Mouse (Mus musculus) liver, embryonic 13.5 days (tissue): ENCODE measurements around the gene Zfhx3. TPM values are rescaled to one million over a fixed set of nuclear protein-coding genes. Genes with fewer than 3 reads are reported as not detected.

Experiments
- ATAC-seq: fragments of 200-750 bp; cut with Nextera tagmentation; 2 replicates; pipeline ENCODE4 v1.8.0; 2017; ENCODE audit warnings: low read depth, mild to moderate bottlenecking, moderate number of reproducible peaks, moderate library complexity
- DNase-seq: peaks from one replicate; pipeline ENCODE4 v3.0.0; 2022
- H3K27ac ChIP-seq: fragments of 300-500 bp; sonication (generic); 2 replicates; pipeline ENCODE4 v1.5.1; 2015; ENCODE audit warnings: moderate library complexity, mild to moderate bottlenecking, inconsistent platforms
- H3K27me3 ChIP-seq: fragments of 300-500 bp; sonication (generic); 2 replicates; pipeline ENCODE4 v1.6.1; 2015; ENCODE audit warnings: mild to moderate bottlenecking, inconsistent platforms
- H3K36me3 ChIP-seq: fragments of 300-500 bp; sonication (generic); 2 replicates; pipeline ENCODE4 v1.6.1; 2015; ENCODE audit warnings: mild to moderate bottlenecking, inconsistent platforms
- H3K4me1 ChIP-seq: fragments of 300-500 bp; sonication (generic); replicated peaks from 2 replicates; pipeline ENCODE4 v1.6.1; 2015; ENCODE audit warnings: inconsistent platforms
- H3K4me2 ChIP-seq: fragments of 300-500 bp; sonication (generic); 2 replicates; pipeline ENCODE4 v1.6.1; 2015; ENCODE audit warnings: inconsistent platforms, mild to moderate bottlenecking, moderate library complexity
- H3K4me3 ChIP-seq: fragments of 300-500 bp; sonication (generic); replicated peaks from 2 replicates; pipeline ENCODE4 v1.5.1; 2015; ENCODE audit warnings: mild to moderate bottlenecking, inconsistent platforms
- H3K9ac ChIP-seq: fragments of 300-500 bp; sonication (generic); 2 replicates; pipeline ENCODE4 v1.6.1; 2015; ENCODE audit warnings: mild to moderate bottlenecking, inconsistent platforms
- H3K9me3 ChIP-seq: fragments of 300-500 bp; sonication (generic); replicated peaks from 2 replicates; pipeline ENCODE4 v1.6.1; 2016; ENCODE audit warnings: inconsistent platforms
- WGBS: fragments of 180-500 bp; shearing (Covaris S2); methylation state at CpG from one replicate; pipeline ENCODE4 v1.1.7; 2015; ENCODE audit not compliant: insufficient replicate concordance; 5-methylcytosine and 5-hydroxymethylcytosine counted together
- polyA plus RNA-seq: library from polyadenylated mRNA; unstranded; fragments of >200 nt; fragmentation: Nextera tagmentation; extraction: Ambion mirVana; gene quantifications from 2 replicates; pipeline ENCODE4 v1.2.1, GENCODE M21; 2015

Gene Zfhx3
- polyA plus RNA-seq, 1 experiment from 2014 or later, result 1.0 TPM

DNA sequence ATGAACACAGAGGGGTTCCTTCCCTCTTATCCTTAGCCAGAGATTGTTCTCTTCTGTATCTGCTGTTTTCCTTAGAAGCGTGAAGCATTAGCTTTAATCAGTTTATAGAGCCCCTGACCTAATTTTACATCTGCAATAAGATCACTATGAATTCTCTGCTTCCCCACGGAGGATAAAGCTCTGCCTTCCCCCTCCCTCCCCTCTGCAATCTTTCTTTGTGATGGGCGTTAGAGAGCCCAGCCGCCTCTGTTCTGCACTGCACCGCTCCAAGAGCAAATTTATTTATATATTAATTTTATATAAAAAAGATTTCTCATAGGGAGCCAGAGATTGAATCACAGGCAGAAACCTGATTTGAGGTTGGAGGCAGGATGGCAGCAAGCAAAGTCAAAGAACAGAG lies 113.8 kb downstream of the Zfhx3 start:
- Histone ChIP-seq H3K4me2 (no peak overlapping the region), H3K4me1 (no peaks in the 10 kb centered on the region), H3K36me3 (no peaks in the 10 kb centered on the region), H3K27ac (no peak overlapping the region), H3K9me3 (no peaks in the 10 kb centered on the region; the same call in 1 of the 2 replicates), H3K27me3 (no peaks in the 10 kb centered on the region), H3K4me3 (no peak overlapping the region), H3K9ac (no peak overlapping the region)
- 55% methylated on average over 5 of the region's 5 CpGs for WGBS
- ATAC-seq (no peak), DNase-seq (no peak)

DNA sequence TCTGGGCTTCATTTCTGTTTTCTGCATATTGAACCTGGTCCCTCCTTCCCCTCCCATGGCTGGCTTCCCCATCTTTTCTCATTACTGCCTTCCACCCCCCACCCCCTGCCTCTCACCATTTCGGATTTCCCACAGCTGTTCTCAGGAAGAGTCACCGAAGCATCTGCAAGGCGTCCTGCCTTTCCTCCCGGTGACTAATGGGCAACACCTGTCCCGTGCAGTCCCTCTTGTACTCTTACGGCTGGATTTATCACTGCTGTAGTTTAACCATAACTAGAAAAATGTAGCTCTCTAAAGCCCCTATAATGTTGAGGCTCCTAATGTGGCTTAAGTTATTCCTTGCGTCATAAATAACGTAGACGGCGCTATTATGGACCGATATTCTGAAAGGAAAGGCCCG lies 119.5 kb downstream of the Zfhx3 start:
- H3K4me1 ChIP-seq, result no peaks in the 10 kb centered on the region
- no peaks in the 10 kb centered on the region; the same call in 1 of the 2 replicates for H3K9me3 ChIP-seq
- no peaks in the 10 kb centered on the region for H3K36me3 ChIP-seq
- 79% methylated on average over 12 of the region's 12 CpGs for WGBS
- no peak overlapping the region for H3K4me2 ChIP-seq
- ATAC-seq, result no peak
- no peak overlapping the region for H3K27ac ChIP-seq
- no peak overlapping the region for H3K9ac ChIP-seq
- H3K4me3 ChIP-seq, result no peak overlapping the region
- DNase-seq, result no peak
- no peaks in the 10 kb centered on the region for H3K27me3 ChIP-seq

DNA sequence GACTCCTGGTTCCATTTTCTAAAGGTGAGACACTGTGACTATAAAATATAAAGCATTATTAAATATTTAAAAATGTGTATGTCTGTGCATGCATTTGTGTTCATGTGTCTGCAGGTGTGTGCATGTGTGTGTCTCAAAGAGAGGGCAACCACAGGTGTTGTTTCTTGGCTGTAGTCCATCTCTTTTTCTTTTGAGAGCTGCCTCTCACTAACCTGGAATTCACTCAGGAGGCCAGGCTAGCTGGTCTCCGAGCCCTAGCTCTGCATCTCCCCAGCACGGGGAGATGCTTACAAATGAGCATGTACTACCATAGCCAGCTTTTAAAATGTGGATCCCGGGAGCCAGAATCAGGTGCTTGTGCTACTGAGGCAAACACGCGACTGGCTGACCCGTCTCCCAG lies 124.7 kb downstream of the Zfhx3 start:
- no peaks in the 10 kb centered on the region for H3K36me3 ChIP-seq
- H3K27ac ChIP-seq, result no peak overlapping the region
- DNase-seq (no peak), ATAC-seq (no peak)
- WGBS, result 81% methylated on average over 6 of the region's 6 CpGs
- no peak overlapping the region for H3K9ac ChIP-seq
- H3K4me1 ChIP-seq, result no peaks in the 10 kb centered on the region
- H3K4me3 ChIP-seq, result no peak overlapping the region
- no peaks in the 10 kb centered on the region for H3K27me3 ChIP-seq
- H3K9me3 ChIP-seq, result no peaks in the 10 kb centered on the region
- H3K4me2 ChIP-seq, result no peak overlapping the region

DNA sequence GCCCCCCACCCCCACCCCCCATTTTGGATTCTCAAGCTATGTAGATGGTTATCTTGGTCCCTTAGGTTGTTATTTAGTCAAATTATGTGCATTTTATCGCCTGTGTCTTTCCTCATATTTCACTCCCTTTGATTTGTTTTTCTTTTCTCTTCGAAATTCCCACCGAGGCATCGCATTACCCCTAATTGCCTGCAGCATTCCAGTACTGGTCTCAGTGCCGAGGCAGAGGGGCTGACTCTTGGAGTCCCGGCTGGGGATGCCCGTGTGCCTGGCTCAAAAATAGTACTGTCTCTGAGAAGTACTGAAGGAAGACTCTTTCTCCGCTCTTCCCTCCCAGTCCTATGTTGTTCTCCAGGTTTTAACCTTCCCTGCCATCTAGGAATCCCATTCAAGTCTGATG lies 125.8 kb downstream of the Zfhx3 start:
- no peak for DNase-seq
- H3K4me1 ChIP-seq, result no peaks in the 10 kb centered on the region
- ATAC-seq, result no peak
- no peak overlapping the region for H3K4me3 ChIP-seq
- 52% methylated on average over 8 of the region's 8 CpGs for WGBS
- H3K9me3 ChIP-seq, result no peaks in the 10 kb centered on the region
- no peaks in the 10 kb centered on the region for H3K27me3 ChIP-seq
- H3K9ac ChIP-seq, result no peak overlapping the region
- H3K4me2 ChIP-seq, result no peak overlapping the region
- no peaks in the 10 kb centered on the region for H3K36me3 ChIP-seq
- H3K27ac ChIP-seq, result no peak overlapping the region

DNA sequence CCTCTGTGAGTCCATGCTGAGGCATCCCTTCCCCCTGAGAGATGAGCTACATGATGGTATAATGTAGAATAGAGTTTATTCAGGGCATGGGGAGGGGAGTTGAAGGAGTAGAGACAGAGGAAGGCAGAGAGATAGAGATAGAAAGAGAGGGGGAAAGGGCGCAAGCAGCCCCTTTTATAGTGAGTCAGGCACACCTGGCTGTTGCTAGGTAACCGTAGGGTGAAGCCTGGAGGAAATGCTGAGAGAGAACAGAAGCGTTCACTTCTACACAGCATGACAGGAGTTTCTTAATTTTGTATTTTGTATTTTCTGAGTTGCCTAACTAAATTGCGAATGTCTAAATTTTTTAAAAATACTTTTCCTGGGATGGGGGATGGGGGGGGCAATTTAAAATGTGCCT lies 128.0 kb downstream of the Zfhx3 start:
- Histone ChIP-seq H3K36me3 (no peaks in the 10 kb centered on the region), H3K9ac (no peak overlapping the region), H3K9me3 (no peaks in the 10 kb centered on the region), H3K4me3 (no peak overlapping the region), H3K4me1 (no peaks in the 10 kb centered on the region), H3K27ac (no peak overlapping the region), H3K4me2 (no peak overlapping the region), H3K27me3 (no peaks in the 10 kb centered on the region)
- ATAC-seq (no peak), DNase-seq (no peak)
- 56% methylated on average over 4 of the region's 4 CpGs for WGBS

DNA sequence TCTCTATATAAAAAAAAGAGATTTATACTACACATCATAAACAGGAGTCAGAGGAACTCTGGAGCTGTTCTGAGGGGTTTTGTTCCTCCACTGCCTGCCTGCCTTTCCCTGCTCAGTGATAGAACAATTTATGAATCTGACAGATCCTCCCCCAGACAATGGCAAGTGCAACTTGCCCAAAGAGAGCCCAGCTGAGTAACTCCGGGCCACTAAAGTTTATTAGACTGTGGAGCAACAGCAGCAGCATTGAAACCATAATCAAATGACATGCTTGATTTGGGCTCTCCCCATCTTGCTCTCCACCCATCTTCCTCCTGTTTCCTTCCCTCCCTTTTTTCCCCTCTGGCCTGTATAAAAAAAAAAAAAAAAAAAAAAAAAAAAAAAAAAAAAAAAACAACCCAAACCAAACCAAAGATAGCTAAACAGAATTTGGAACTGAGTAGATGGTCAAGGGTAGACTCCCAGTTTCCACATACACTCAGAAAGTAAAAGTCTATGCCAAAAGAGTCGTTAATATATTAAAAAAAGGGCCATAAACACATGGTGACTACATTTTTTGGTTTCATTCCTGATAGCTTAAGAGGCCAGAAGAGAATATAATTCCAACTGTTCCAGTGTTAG lies 129.8 kb downstream of the Zfhx3 start:
- ATAC-seq, result no peak
- Histone ChIP-seq H3K9ac (no peak overlapping the region), H3K4me2 (no peak overlapping the region), H3K9me3 (no peaks in the 10 kb centered on the region), H3K27ac (no peak overlapping the region), H3K36me3 (no peaks in the 10 kb centered on the region), H3K27me3 (no peaks in the 10 kb centered on the region), H3K4me3 (no peak overlapping the region), H3K4me1 (no peaks in the 10 kb centered on the region)
- 46% methylated on average over 2 of the region's 2 CpGs for WGBS
- DNase-seq, result no peak

DNA sequence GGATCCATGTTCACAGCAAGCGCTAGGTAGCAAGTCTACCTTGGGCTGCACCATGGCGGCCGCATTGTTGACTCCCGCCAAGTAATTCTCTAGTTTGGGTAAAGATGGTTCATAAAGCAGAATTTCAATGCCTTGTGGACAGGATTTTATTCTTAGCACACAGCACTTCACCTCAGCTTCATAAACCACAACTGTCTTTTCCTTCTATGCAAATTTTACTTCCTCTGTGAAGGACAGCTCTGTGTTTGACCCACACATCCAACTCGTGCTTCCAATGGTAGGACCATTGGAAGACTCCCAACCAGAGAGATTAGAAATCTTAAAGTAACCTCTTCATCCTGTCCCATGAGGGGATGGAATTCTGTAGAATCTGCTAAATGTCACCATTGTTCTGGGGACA lies 130.4 kb downstream of the Zfhx3 start:
- no peak overlapping the region for H3K9ac ChIP-seq
- DNase-seq (no peak), ATAC-seq (no peak)
- no peak overlapping the region for H3K27ac ChIP-seq
- no peak overlapping the region for H3K4me2 ChIP-seq
- 69% methylated on average over 5 of the region's 5 CpGs for WGBS
- H3K4me1 ChIP-seq, result no peaks in the 10 kb centered on the region
- no peaks in the 10 kb centered on the region for H3K9me3 ChIP-seq
- no peak overlapping the region for H3K4me3 ChIP-seq
- H3K36me3 ChIP-seq, result no peaks in the 10 kb centered on the region
- no peaks in the 10 kb centered on the region for H3K27me3 ChIP-seq

DNA sequence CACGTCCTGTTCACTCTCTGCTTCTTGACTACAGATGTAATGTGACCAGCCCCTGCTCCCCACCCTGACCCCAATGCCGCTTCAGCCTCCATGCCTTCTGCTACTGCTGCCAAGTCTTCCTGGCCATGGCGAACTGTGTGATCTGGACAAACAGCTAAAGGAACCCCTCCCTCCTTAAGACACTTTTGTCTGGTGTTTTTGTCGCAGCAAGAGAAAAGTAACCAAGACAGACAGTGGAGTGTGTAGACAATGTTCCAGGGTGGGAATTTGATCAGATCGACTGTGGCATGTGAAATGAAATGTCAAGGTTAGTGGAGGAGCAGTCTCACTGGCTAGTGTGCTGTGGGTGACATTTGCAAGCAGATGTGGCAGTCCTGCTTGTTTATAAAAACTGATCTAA lies 132.7 kb downstream of the Zfhx3 start:
- H3K9ac ChIP-seq, result no peak overlapping the region
- no peaks in the 10 kb centered on the region for H3K36me3 ChIP-seq
- H3K4me1 ChIP-seq, result no peaks in the 10 kb centered on the region
- DNase-seq (no peak), ATAC-seq (no peak)
- no peak overlapping the region for H3K4me2 ChIP-seq
- no peak overlapping the region for H3K4me3 ChIP-seq
- WGBS, result 78% methylated on average over 5 of the region's 5 CpGs
- H3K27ac ChIP-seq, result no peak overlapping the region
- H3K9me3 ChIP-seq, result no peaks in the 10 kb centered on the region
- H3K27me3 ChIP-seq, result no peaks in the 10 kb centered on the region

DNA sequence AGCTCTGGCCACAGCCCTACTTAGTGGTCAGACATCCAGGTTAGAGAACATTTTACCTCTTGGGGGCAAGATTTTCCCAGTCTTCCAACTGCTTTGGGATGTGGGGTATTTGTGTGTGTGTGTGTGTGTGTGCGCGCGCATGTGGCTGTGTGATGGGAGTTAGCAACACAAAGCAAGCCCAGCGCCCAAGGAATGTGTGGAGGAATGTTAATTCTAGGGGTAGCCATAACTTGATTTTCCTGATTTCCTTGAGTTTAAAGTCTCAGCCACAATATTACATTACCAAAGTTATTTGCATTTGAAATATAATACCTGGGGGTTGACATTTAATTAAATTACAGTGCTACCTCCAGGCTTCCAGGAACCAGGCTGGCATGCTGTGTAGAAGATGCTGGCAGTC lies 136.3 kb downstream of the Zfhx3 start:
- no peak overlapping the region for H3K4me3 ChIP-seq
- 82% methylated on average over 4 of the region's 4 CpGs for WGBS
- no peaks in the 10 kb centered on the region for H3K36me3 ChIP-seq
- H3K9ac ChIP-seq, result no peak overlapping the region
- ATAC-seq (no peak), DNase-seq (no peak)
- H3K27ac ChIP-seq, result no peak overlapping the region
- no peaks in the 10 kb centered on the region for H3K9me3 ChIP-seq
- no peak overlapping the region for H3K4me2 ChIP-seq
- H3K4me1 ChIP-seq, result no peaks in the 10 kb centered on the region
- H3K27me3 ChIP-seq, result no peaks in the 10 kb centered on the region

DNA sequence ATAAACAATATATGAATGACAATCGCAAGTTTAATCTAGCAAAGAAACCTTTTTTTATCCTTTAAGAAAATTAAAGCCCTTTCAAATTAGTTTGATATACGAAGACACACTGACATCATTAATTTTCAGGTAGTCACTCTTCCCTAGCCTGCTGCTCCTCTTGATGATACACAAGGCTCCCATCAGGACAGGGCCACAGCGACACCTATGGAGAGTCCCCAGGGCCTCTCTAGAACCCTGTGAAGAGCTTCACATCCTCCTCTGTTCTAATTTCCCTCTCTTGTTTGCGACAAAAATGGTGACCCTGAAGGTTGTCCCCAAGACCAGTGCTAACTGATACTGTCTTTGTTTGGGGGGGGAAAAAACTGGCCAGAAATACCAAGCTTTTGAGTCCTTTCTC lies 144.5 kb downstream of the Zfhx3 start:
- no peaks in the 10 kb centered on the region for H3K36me3 ChIP-seq
- no peak for DNase-seq
- ATAC-seq, result no peak
- H3K9me3 ChIP-seq, result no peaks in the 10 kb centered on the region
- WGBS, result 52% methylated on average over 4 of the region's 4 CpGs
- no peak overlapping the region for H3K9ac ChIP-seq
- no peak overlapping the region for H3K27ac ChIP-seq
- H3K4me2 ChIP-seq, result no peak overlapping the region
- H3K4me1 ChIP-seq, result no peaks in the 10 kb centered on the region
- no peaks in the 10 kb centered on the region for H3K27me3 ChIP-seq
- no peak overlapping the region for H3K4me3 ChIP-seq

DNA sequence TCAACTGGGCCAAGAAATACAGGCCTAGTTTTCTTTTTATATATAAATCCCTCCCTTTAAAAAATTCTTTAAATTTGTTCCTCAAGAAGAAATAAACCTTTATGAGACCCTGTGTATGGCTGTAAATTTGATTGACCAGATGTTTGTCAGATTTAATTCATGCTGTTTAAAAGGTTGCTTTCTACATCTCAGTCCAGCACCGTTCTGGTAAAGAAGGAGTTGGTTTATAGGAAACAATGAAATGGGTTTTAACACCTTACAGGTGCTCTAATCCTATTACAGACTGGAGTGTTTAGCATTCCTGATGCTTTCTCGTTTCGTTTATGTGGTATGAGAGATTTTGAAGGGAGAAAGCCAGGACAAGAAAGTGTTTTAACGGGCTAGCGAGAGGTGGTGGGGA lies 147.2 kb downstream of the Zfhx3 start:
- no peak overlapping the region for H3K27ac ChIP-seq
- WGBS, result 53% methylated on average over 5 of the region's 5 CpGs
- H3K4me2 ChIP-seq, result no peak overlapping the region
- no peak overlapping the region for H3K9ac ChIP-seq
- H3K4me1 ChIP-seq, result no peaks in the 10 kb centered on the region
- DNase-seq (no peak), ATAC-seq (no peak)
- H3K9me3 ChIP-seq, result no peaks in the 10 kb centered on the region
- no peaks in the 10 kb centered on the region for H3K36me3 ChIP-seq
- H3K27me3 ChIP-seq, result no peaks in the 10 kb centered on the region
- H3K4me3 ChIP-seq, result no peak overlapping the region

DNA sequence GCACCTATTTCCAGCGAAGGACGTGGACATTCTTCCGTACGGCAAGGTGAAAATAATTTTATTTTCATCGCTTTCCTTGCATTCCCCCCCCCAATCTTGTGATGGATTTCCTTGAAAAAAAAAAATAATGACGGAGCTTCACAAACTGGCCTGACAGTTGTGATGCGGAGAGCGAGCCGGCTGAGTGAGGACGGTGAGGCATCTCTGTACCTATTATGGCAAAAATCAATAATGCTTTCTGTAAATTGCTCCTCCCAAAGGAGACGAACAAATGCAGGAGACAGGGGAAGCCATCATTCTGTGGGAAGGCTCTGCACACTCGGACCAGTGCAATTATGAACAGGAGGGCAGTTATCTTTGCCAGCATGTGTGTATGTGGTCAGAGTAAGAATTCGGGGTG lies 156.2 kb downstream of the Zfhx3 start:
- no peak overlapping the region for H3K27ac ChIP-seq
- no peaks in the 10 kb centered on the region for H3K9me3 ChIP-seq
- no peaks in the 10 kb centered on the region for H3K4me1 ChIP-seq
- H3K9ac ChIP-seq, result no peak overlapping the region
- H3K36me3 ChIP-seq, result no peaks in the 10 kb centered on the region
- WGBS, result 68% methylated on average over 13 of the region's 13 CpGs
- ATAC-seq, result no peak
- no peak overlapping the region for H3K4me3 ChIP-seq
- H3K27me3 ChIP-seq, result no peaks in the 10 kb centered on the region
- no peak overlapping the region for H3K4me2 ChIP-seq
- no peak for DNase-seq
